Mouse (Mus musculus) liver, postnatal 0 days (tissue): ENCODE results near the gene Naalad2. TPM values are rescaled to one million over a fixed set of nuclear protein-coding genes. Genes with fewer than 3 reads are reported as not detected.

ENCODE experiments used
- ATAC-seq: fragments of 200-750 bp; cut with Nextera tagmentation; 2 replicates; pipeline ENCODE4 v1.8.0; 2017; ENCODE audit warnings: mild to moderate bottlenecking, moderate library complexity
- DNase-seq: peaks from one replicate; pipeline ENCODE4 v3.0.0-alpha.2; 2016
- H3K27ac ChIP-seq: fragments of 300-500 bp; sonication (generic); 2 replicates; pipeline ENCODE4 v1.5.1; 2014; ENCODE audit warnings: antibody characterized with exemption, moderate library complexity, mild to moderate bottlenecking, low read depth
- H3K27me3 ChIP-seq: fragments of 300-500 bp; sonication (generic); 2 replicates; pipeline ENCODE4 v1.6.1; 2014; ENCODE audit warnings: low read length, control low read depth, mixed read lengths; ENCODE audit not compliant: insufficient read depth
- H3K36me3 ChIP-seq: fragments of 300-500 bp; sonication (generic); replicated peaks from 2 replicates; pipeline ENCODE4 v1.6.1; 2014; ENCODE audit warnings: mild to moderate bottlenecking, control low read depth, low read length, moderate library complexity, mixed read lengths; ENCODE audit not compliant: insufficient read depth
- H3K4me1 ChIP-seq: fragments of 300-500 bp; sonication (generic); 2 replicates; pipeline ENCODE4 v1.6.1; 2014; ENCODE audit warnings: antibody characterized with exemption, mild to moderate bottlenecking, control low read depth; ENCODE audit not compliant: insufficient read depth
- H3K4me2 ChIP-seq: fragments of 300-500 bp; sonication (generic); 2 replicates; pipeline ENCODE4 v1.6.1; 2014; ENCODE audit warnings: low read depth, mild to moderate bottlenecking, low read length, moderate library complexity, mixed read lengths
- H3K4me3 ChIP-seq: fragments of 300-500 bp; sonication (generic); 2 replicates; pipeline ENCODE4 v1.5.1; 2014; ENCODE audit warnings: low read depth, low read length
- H3K9ac ChIP-seq: fragments of 300-500 bp; sonication (generic); replicated peaks from 2 replicates; pipeline ENCODE4 v1.6.1; 2014; ENCODE audit warnings: mild to moderate bottlenecking, moderate library complexity
- H3K9me3 ChIP-seq: fragments of 300-500 bp; sonication (generic); 2 replicates; pipeline ENCODE4 v1.6.1; 2016; ENCODE audit warnings: mild to moderate bottlenecking, control low read depth, low read length, mixed read lengths
- CTCF ChIP-seq: sonication (generic); IDR thresholded peaks from 2 replicates; pipeline ENCODE4 v1.5.1; 2016; ENCODE audit warnings: antibody characterized with exemption, low read depth
- EP300 ChIP-seq: IDR thresholded peaks from 2 replicates; pipeline ENCODE4 v1.6.1; 2016; ENCODE audit warnings: antibody characterized with exemption, low read depth, mild to moderate bottlenecking
- WGBS: fragments of 180-500 bp; shearing (Covaris S2); extraction: QIAGEN DNeasy Blood & Tissue Kit; methylation state at CpG from one replicate; pipeline ENCODE4 v1.1.7; 2014; ENCODE audit not compliant: insufficient replicate concordance; 5-methylcytosine and 5-hydroxymethylcytosine counted together
- polyA plus RNA-seq: library from polyadenylated mRNA; unstranded; fragments of >200 nt; fragmentation: Nextera tagmentation; extraction: Ambion mirVana; gene quantifications from 2 replicates; pipeline ENCODE4 v1.2.1, GENCODE M21; 2015

Gene Naalad2
- polyA plus RNA-seq, 1 experiment from 2014 or later: 0.54 TPM

- Histone ChIP-seq H3K4me3 (no peak overlapping the region), H3K27ac (no peak overlapping the region), H3K36me3 (no peaks in the 10 kb centered on the region), H3K4me2 (no peak overlapping the region), H3K27me3 (no peaks in the 10 kb centered on the region), H3K9ac (no peak overlapping the region), H3K4me1 (no peaks in the 10 kb centered on the region), H3K9me3 (no peaks in the 10 kb centered on the region)
- ATAC-seq (no peak), DNase-seq (no peak)
- WGBS: 49% methylated on average over 1 of the region's 1 CpGs
- TF ChIP-seq CTCF: peak; percentile 34
- no peak for TF ChIP-seq EP300
These were observed 125.3 kb downstream of the Naalad2 start for GRCm38 (mm10) chr9:18277497-18277896.

GRCm38 (mm10) chr9:18276844-18277243, 126.0 kb downstream of the Naalad2 start:
- 38% methylated on average over 2 of the region's 2 CpGs for WGBS
- Histone ChIP-seq H3K4me2 (no peak overlapping the region), H3K27me3 (no peaks in the 10 kb centered on the region), H3K36me3 (no peaks in the 10 kb centered on the region), H3K9ac (no peak overlapping the region), H3K4me1 (no peaks in the 10 kb centered on the region), H3K9me3 (no peaks in the 10 kb centered on the region), H3K27ac (no peak overlapping the region), H3K4me3 (no peak overlapping the region)
- ATAC-seq: no peak
- no peak for DNase-seq
- TF ChIP-seq CTCF (no peak), EP300 (no peak)

GRCm38 (mm10) chr9:18275901-18276300, 126.9 kb downstream of the Naalad2 start:
- H3K27me3 ChIP-seq: no peaks in the 10 kb centered on the region
- H3K4me2 ChIP-seq: no peak overlapping the region
- no peak overlapping the region for H3K27ac ChIP-seq
- H3K36me3 ChIP-seq: no peaks in the 10 kb centered on the region
- DNase-seq: no peak
- WGBS: 94% methylated on average over 1 of the region's 1 CpGs
- TF ChIP-seq CTCF (no peak), EP300 (no peak)
- H3K4me1 ChIP-seq: no peaks in the 10 kb centered on the region
- H3K9ac ChIP-seq: no peak overlapping the region
- no peaks in the 10 kb centered on the region for H3K9me3 ChIP-seq
- H3K4me3 ChIP-seq: no peak overlapping the region
- ATAC-seq: no peak

Other genes with a start within 250 kb of the Naalad2 start
- 24.9 and 25.8 TPM in 2 replicates for gene Chordc1, start 110.9 kb downstream of the Naalad2 start, polyA plus RNA-seq
- not detected in 2 replicates for gene Ubtfl1, start 1.4 kb upstream of the Naalad2 start, polyA plus RNA-seq
- gene Mbd3l2, start 27.7 kb upstream of the Naalad2 start, polyA plus RNA-seq: not detected in 2 replicates
- gene Zfp558, start 75.3 kb upstream of the Naalad2 start, polyA plus RNA-seq: 0.38 and 0.55 TPM in 2 replicates
- not detected in 2 replicates for gene Mbd3l1, start 75.4 kb upstream of the Naalad2 start, polyA plus RNA-seq